Mouse (Mus musculus): ENCODE data around the gene Iqsec1.

GRCm38 (mm10) chr6:90950936-90951335, 37.5 kb downstream of the Iqsec1 start:
- no peak for TF ChIP-seq GATA1 (IDR thresholded peaks at IDR 0.05; ENCODE audit: borderline replicate concordance, low read length)
- TF ChIP-seq FLI1 (IDR thresholded peaks at IDR 0.05; ENCODE audit: low read length): no peak

Measured in megakaryocyte, embryonic 14.5 days (primary cell).